ENCODE assay signal across 9 mouse cellular contexts in the genomic region with DNA sequence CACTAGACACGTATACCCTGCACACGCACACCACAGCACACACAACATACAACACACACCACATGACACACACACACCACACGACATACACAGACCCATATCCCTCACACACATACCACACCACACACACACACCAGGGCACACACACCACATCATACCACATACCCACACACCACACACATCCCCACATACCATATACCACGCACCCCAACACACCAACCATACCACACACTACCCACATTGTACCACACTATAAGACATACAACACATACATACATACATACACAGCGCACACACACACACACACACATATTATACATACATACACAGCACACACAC.
A peak's percentile ranks its signal among the peaks of the same experiment; 100 is the strongest.
DNase-seq lines count a peak whose midpoint lies in the region; ATAC-seq and TF ChIP-seq lines count a peak whose summit lies in the region.
"Had no signal": no experiment of that assay in that cellular context is flagged by ENCODE, and none has a peak within 500 bp of the region (broad histone marks: within the 10 kb centered on the region; RNA-seq: fewer than 3 reads in every experiment).

No protein-coding gene starts in this region.

- H3K36me3 ChIP-seq in heart, embryonic 13.5 days, result no peaks in the 10 kb centered on the region
- no peaks in the 10 kb centered on the region for H3K36me3 ChIP-seq in lung, postnatal 0 days (ENCODE audit: insufficient read depth, low read length)
- no peaks in the 10 kb centered on the region for H3K36me3 ChIP-seq in forebrain, embryonic 13.5 days (ENCODE audit: poor library complexity, severe bottlenecking)
- H3K36me3 ChIP-seq in myocyte (ENCODE audit: control insufficient read depth, insufficient read depth), result no peaks in the 10 kb centered on the region

- H3K9ac ChIP-seq in heart, embryonic 13.5 days, result 0 out of 2 replicates have a peak overlapping the region, but pooled peaks have one; percentile 50
- no peak overlapping the region for H3K9ac ChIP-seq in lung, postnatal 0 days (replicated peaks; ENCODE audit: low read depth)
- H3K9ac ChIP-seq in forebrain, embryonic 13.5 days, result no peak overlapping the region

- TF ChIP-seq EP300 in lung, postnatal 0 days (IDR thresholded peaks at IDR 0.05), result no peak

- TF ChIP-seq CTCF in lung, postnatal 0 days (IDR thresholded peaks at IDR 0.05), result no peak
- no peak for TF ChIP-seq CTCF in lung, adult 2 months (IDR thresholded peaks at IDR 0.05; ENCODE audit: insufficient read depth, low read length)

- no peak for DNase-seq in heart, postnatal 10 days
- DNase-seq in lung, postnatal 0 days (ENCODE audit: low spot score), result no peak
- no peak for DNase-seq in lung, adult 2 months
- no peak for DNase-seq in layer of hippocampus, postnatal 36 days
- DNase-seq in layer of hippocampus, postnatal 14 days (ENCODE audit: low spot score in 2 of 2), result no peak

- H3ac ChIP-seq in myocyte (ENCODE audit: control insufficient read depth, insufficient read length), result peak overlapping the region; percentile 9

- H3K27me3 ChIP-seq in heart, embryonic 13.5 days (replicated peaks), result 0 out of 2 replicates have a peak, but pooled peaks cover 9% of the 10 kb centered on the region
- no peaks in the 10 kb centered on the region for H3K27me3 ChIP-seq in lung, postnatal 0 days (replicated peaks; ENCODE audit: insufficient read depth, low read length)
- H3K27me3 ChIP-seq in forebrain, embryonic 13.5 days, result no peaks in the 10 kb centered on the region
- H3K27me3 ChIP-seq in myocyte (ENCODE audit: control insufficient read depth, insufficient read depth, insufficient read length), result no peaks in the 10 kb centered on the region

- no peak overlapping the region for H3K27ac ChIP-seq in heart, embryonic 13.5 days (replicated peaks)
- no peak overlapping the region for H3K27ac ChIP-seq in lung, postnatal 0 days (ENCODE audit: low read length)
- H3K27ac ChIP-seq in forebrain, embryonic 13.5 days, result no peak overlapping the region
- H3K27ac ChIP-seq: macrophage had no signal

- TF ChIP-seq POLR2A in lung, adult 2 months (IDR thresholded peaks at IDR 0.05; ENCODE audit: borderline replicate concordance, extremely low read depth, low read depth, low read length), result no peak
- peak; percentile 40 for TF ChIP-seq POLR2A in myocyte (IDR thresholded peaks at IDR 0.05; ENCODE audit: insufficient read length, low read depth)

- 88% methylated on average over 5 of the region's 5 CpGs for WGBS in heart, embryonic 13.5 days
- WGBS in lung, postnatal 0 days, result 84% methylated on average over 5 of the region's 5 CpGs
- WGBS in lung, adult 2 months, result 86% methylated on average over 5 of the region's 5 CpGs
- WGBS in forebrain, embryonic 13.5 days, result 85% methylated on average over 5 of the region's 5 CpGs

- no peak overlapping the region for H3K4me3 ChIP-seq in heart, embryonic 13.5 days
- no peak overlapping the region for H3K4me3 ChIP-seq in lung, postnatal 0 days (ENCODE audit: low read depth, low read length)
- H3K4me3 ChIP-seq in lung, adult 2 months (replicated peaks; ENCODE audit: extremely low read depth, low read depth, low read length), result no peak overlapping the region
- H3K4me3 ChIP-seq in forebrain, embryonic 13.5 days, result no peak overlapping the region
- no peak overlapping the region for H3K4me3 ChIP-seq in myocyte

- ATAC-seq in heart, embryonic 13.5 days (ENCODE audit: extremely low read depth, insufficient number of reproducible peaks, low FRiP score, low TSS enrichment), result no peak
- ATAC-seq in lung, postnatal 0 days, result peak; percentile 18; the same call in 1 of the 2 replicates
- peak; percentile 48 for ATAC-seq in forebrain, embryonic 13.5 days

- intact Hi-C loops in heart, postnatal 10 days (cut with DNase I), result loop anchor here (5.0 kb wide), 2 partner anchors 52 to 177 kb away; no protein-coding TSS in a partner anchor

- H3K4me1 ChIP-seq in heart, embryonic 13.5 days, result peaks cover 19% of the 10 kb centered on the region
- peaks cover 11% of the 10 kb centered on the region for H3K4me1 ChIP-seq in lung, postnatal 0 days (ENCODE audit: insufficient read depth, low read depth, low read length)
- H3K4me1 ChIP-seq in lung, adult 2 months (ENCODE audit: control insufficient read depth, insufficient read depth, low read length), result peaks cover 7% of the 10 kb centered on the region
- peaks cover 19% of the 10 kb centered on the region for H3K4me1 ChIP-seq in forebrain, embryonic 13.5 days

- H3K9me3 ChIP-seq in heart, embryonic 13.5 days, result no peaks in the 10 kb centered on the region
- no peaks in the 10 kb centered on the region for H3K9me3 ChIP-seq in lung, postnatal 0 days (ENCODE audit: low read length)
- no peaks in the 10 kb centered on the region for H3K9me3 ChIP-seq in forebrain, embryonic 13.5 days (replicated peaks)

- H3K4me2 ChIP-seq in heart, embryonic 13.5 days, result no peak overlapping the region
- no peak overlapping the region for H3K4me2 ChIP-seq in lung, postnatal 0 days (replicated peaks; ENCODE audit: low read depth, low read length)
- H3K4me2 ChIP-seq in forebrain, embryonic 13.5 days, result no peak overlapping the region
- peak overlapping the region; percentile 73 for H3K4me2 ChIP-seq in myocyte (ENCODE audit: low read depth)

- H3K79me2 ChIP-seq in myocyte (ENCODE audit: control insufficient read depth, insufficient read depth), result no peaks in the 10 kb centered on the region

TF ChIP-seq in myocyte, 11 proteins besides CTCF, POLR2A, EP300 and RAD21:
- no peak for TF ChIP-seq TCF12 (IDR thresholded peaks at IDR 0.05; ENCODE audit: insufficient read depth, poor library complexity, severe bottlenecking)
- TF ChIP-seq POLR2AphosphoS2 (IDR thresholded peaks at IDR 0.05; ENCODE audit: insufficient read length, low read depth), result peak; percentile 33
- peak; percentile 5 for TF ChIP-seq REST (IDR thresholded peaks at IDR 0.05; ENCODE audit: insufficient read depth, insufficient read length)
TF ChIP-seq in myocyte: peak in this region for 2.
